Mouse (Mus musculus) embryonic facial prominence, embryonic 13.5 days (tissue): ENCODE measurements around the gene Stat1. TPM values are rescaled to one million over a fixed set of nuclear protein-coding genes. Genes with fewer than 3 reads are reported as not detected.

ENCODE experiments used
- ATAC-seq: fragments of 200-750 bp; cut with Nextera tagmentation; 2 replicates; pipeline ENCODE4 v1.8.0; 2017; ENCODE audit warnings: low read depth; ENCODE audit not compliant: insufficient number of reproducible peaks, insufficient read depth, low FRiP score, low TSS enrichment
- H3K27ac ChIP-seq: fragments of 300-500 bp; sonication (generic); 2 replicates; pipeline ENCODE4 v1.5.1; 2015; ENCODE audit warnings: moderate library complexity, mild to moderate bottlenecking, inconsistent platforms
- H3K27me3 ChIP-seq: fragments of 300-500 bp; sonication (generic); 2 replicates; pipeline ENCODE4 v1.6.1; 2015; ENCODE audit warnings: mild to moderate bottlenecking, inconsistent platforms
- H3K36me3 ChIP-seq: fragments of 300-500 bp; sonication (generic); 2 replicates; pipeline ENCODE4 v1.6.1; 2015; ENCODE audit warnings: mild to moderate bottlenecking, inconsistent platforms
- H3K4me1 ChIP-seq: fragments of 300-500 bp; sonication (generic); 2 replicates; pipeline ENCODE4 v1.6.1; 2015; ENCODE audit warnings: inconsistent platforms
- H3K4me2 ChIP-seq: fragments of 300-500 bp; sonication (generic); 2 replicates; pipeline ENCODE4 v1.6.1; 2015; ENCODE audit warnings: moderate library complexity, mild to moderate bottlenecking, inconsistent platforms
- H3K4me3 ChIP-seq: fragments of 300-500 bp; sonication (generic); 2 replicates; pipeline ENCODE4 v1.5.1; 2015; ENCODE audit warnings: mild to moderate bottlenecking, inconsistent platforms
- H3K9ac ChIP-seq: fragments of 300-500 bp; sonication (generic); 2 replicates; pipeline ENCODE4 v1.6.1; 2015; ENCODE audit warnings: mild to moderate bottlenecking, inconsistent platforms
- H3K9me3 ChIP-seq: fragments of 300-500 bp; sonication (generic); 2 replicates; pipeline ENCODE4 v1.6.1; 2016; ENCODE audit warnings: inconsistent platforms
- WGBS: fragments of 180-500 bp; shearing (Covaris S2); methylation state at CpG from one replicate; pipeline ENCODE4 v1.1.7; 2015; ENCODE audit warnings: mixed read lengths; 5-methylcytosine and 5-hydroxymethylcytosine counted together
- polyA plus RNA-seq: library from polyadenylated mRNA; unstranded; fragments of >200 nt; fragmentation: Nextera tagmentation; extraction: Ambion mirVana; gene quantifications from 2 replicates; pipeline ENCODE4 v1.2.1, GENCODE M21; 2015

Gene Stat1
- polyA plus RNA-seq, 1 experiment from 2014 or later = 14.9 TPM

- H3K36me3 ChIP-seq = no peaks in the 10 kb centered on the region
- H3K4me2 ChIP-seq = no peak overlapping the region
- H3K27ac ChIP-seq = peak overlapping the region; percentile 28; the same call in 1 of the 2 replicates
- no peak overlapping the region for H3K9ac ChIP-seq
- peaks cover 8% of the 10 kb centered on the region; the same call in 1 of the 2 replicates for H3K4me1 ChIP-seq
- no peaks in the 10 kb centered on the region for H3K9me3 ChIP-seq
- no peaks in the 10 kb centered on the region for H3K27me3 ChIP-seq
- WGBS = 73% methylated on average over 14 of the region's 14 CpGs
- ATAC-seq = no peak
- H3K4me3 ChIP-seq = no peak overlapping the region
These were observed 47.5 kb downstream of the Stat1 start for GRCm38 (mm10) chr1:52166652-52167220.

- Histone ChIP-seq H3K4me1 (peaks cover 4% of the 10 kb centered on the region; the same call in 1 of the 2 replicates), H3K4me3 (no peak overlapping the region), H3K27me3 (no peaks in the 10 kb centered on the region), H3K9me3 (no peaks in the 10 kb centered on the region), H3K27ac (no peak overlapping the region), H3K9ac (no peak overlapping the region), H3K36me3 (no peaks in the 10 kb centered on the region), H3K4me2 (no peak overlapping the region)
- ATAC-seq = peak; percentile 56; the same call in 1 of the 2 replicates
- WGBS = 9% methylated on average over 3 of the region's 3 CpGs
These were observed 50.8 kb downstream of the Stat1 start for GRCm38 (mm10) chr1:52170057-52170456.

- Histone ChIP-seq H3K27ac (no peak overlapping the region), H3K36me3 (no peaks in the 10 kb centered on the region), H3K27me3 (no peaks in the 10 kb centered on the region), H3K4me2 (no peak overlapping the region), H3K4me1 (peaks cover 4% of the 10 kb centered on the region; the same call in 1 of the 2 replicates), H3K9me3 (no peaks in the 10 kb centered on the region), H3K9ac (no peak overlapping the region), H3K4me3 (no peak overlapping the region)
- WGBS = 76% methylated on average over 7 of the region's 7 CpGs
- ATAC-seq = no peak
These were observed 51.5 kb downstream of the Stat1 start for GRCm38 (mm10) chr1:52170747-52171146.

GRCm38 (mm10) chr1:52171271-52171670 is 52.0 kb downstream of the Stat1 start:
- no peak overlapping the region for H3K27ac ChIP-seq
- no peak overlapping the region for H3K4me2 ChIP-seq
- no peaks in the 10 kb centered on the region for H3K9me3 ChIP-seq
- 74% methylated on average over 8 of the region's 8 CpGs for WGBS
- no peak overlapping the region for H3K9ac ChIP-seq
- no peaks in the 10 kb centered on the region for H3K36me3 ChIP-seq
- no peak overlapping the region for H3K4me3 ChIP-seq
- no peak for ATAC-seq
- no peaks in the 10 kb centered on the region for H3K27me3 ChIP-seq
- H3K4me1 ChIP-seq = peaks cover 4% of the 10 kb centered on the region; the same call in 1 of the 2 replicates

GRCm38 (mm10) chr1:52175321-52175720 is 56.1 kb downstream of the Stat1 start:
- H3K4me3 ChIP-seq = no peak overlapping the region
- H3K9ac ChIP-seq = no peak overlapping the region
- no peaks in the 10 kb centered on the region for H3K9me3 ChIP-seq
- 57% methylated on average over 5 of the region's 5 CpGs for WGBS
- no peak for ATAC-seq
- no peaks in the 10 kb centered on the region for H3K27me3 ChIP-seq
- no peaks in the 10 kb centered on the region for H3K36me3 ChIP-seq
- no peak overlapping the region for H3K27ac ChIP-seq
- no peaks in the 10 kb centered on the region for H3K4me1 ChIP-seq
- H3K4me2 ChIP-seq = no peak overlapping the region

- H3K9me3 ChIP-seq = no peaks in the 10 kb centered on the region
- H3K4me1 ChIP-seq = no peaks in the 10 kb centered on the region
- WGBS = 72% methylated on average over 3 of the region's 3 CpGs
- no peak overlapping the region for H3K4me2 ChIP-seq
- H3K27ac ChIP-seq = no peak overlapping the region
- H3K4me3 ChIP-seq = no peak overlapping the region
- no peak overlapping the region for H3K9ac ChIP-seq
- ATAC-seq = no peak
- no peaks in the 10 kb centered on the region for H3K36me3 ChIP-seq
- H3K27me3 ChIP-seq = no peaks in the 10 kb centered on the region
These were observed 56.7 kb downstream of the Stat1 start for GRCm38 (mm10) chr1:52175983-52176382.

GRCm38 (mm10) chr1:52176999-52177398 is 57.8 kb downstream of the Stat1 start:
- WGBS = 80% methylated on average over 2 of the region's 2 CpGs
- H3K27me3 ChIP-seq = no peaks in the 10 kb centered on the region
- H3K4me1 ChIP-seq = no peaks in the 10 kb centered on the region

GRCm38 (mm10) chr1:52179939-52180568 is 60.8 kb downstream of the Stat1 start:
- Histone ChIP-seq H3K27ac (no peak overlapping the region), H3K9ac (no peak overlapping the region), H3K36me3 (no peaks in the 10 kb centered on the region), H3K27me3 (no peaks in the 10 kb centered on the region), H3K4me1 (no peaks in the 10 kb centered on the region), H3K4me3 (no peak overlapping the region), H3K4me2 (no peak overlapping the region), H3K9me3 (no peaks in the 10 kb centered on the region)
- ATAC-seq = no peak
- WGBS = 91% methylated on average over 9 of the region's 9 CpGs

More at GRCm38 (mm10) chr1:52176999-52177398, 57.8 kb downstream of the Stat1 start:
- no peak overlapping the region for H3K9ac ChIP-seq
- no peaks in the 10 kb centered on the region for H3K9me3 ChIP-seq
- no peak for ATAC-seq
- no peak overlapping the region for H3K4me2 ChIP-seq
- H3K4me3 ChIP-seq = no peak overlapping the region
- H3K27ac ChIP-seq = no peak overlapping the region
- no peaks in the 10 kb centered on the region for H3K36me3 ChIP-seq

GRCm38 (mm10) chr1:52181994-52182393 is 62.8 kb downstream of the Stat1 start:
- Histone ChIP-seq H3K4me3 (no peak overlapping the region), H3K36me3 (no peaks in the 10 kb centered on the region), H3K9me3 (no peaks in the 10 kb centered on the region)

GRCm38 (mm10) chr1:52182992-52183391 is 63.8 kb downstream of the Stat1 start:
- Histone ChIP-seq H3K9ac (no peak overlapping the region), H3K9me3 (no peaks in the 10 kb centered on the region), H3K4me1 (no peaks in the 10 kb centered on the region), H3K27me3 (no peaks in the 10 kb centered on the region), H3K4me2 (no peak overlapping the region), H3K36me3 (no peaks in the 10 kb centered on the region), H3K27ac (no peak overlapping the region), H3K4me3 (no peak overlapping the region)
- 95% methylated on average over 2 of the region's 2 CpGs for WGBS
- no peak for ATAC-seq

More at GRCm38 (mm10) chr1:52181994-52182393, 62.8 kb downstream of the Stat1 start:
- Histone ChIP-seq H3K9ac (no peak overlapping the region), H3K4me1 (no peaks in the 10 kb centered on the region), H3K27me3 (no peaks in the 10 kb centered on the region), H3K4me2 (no peak overlapping the region), H3K27ac (no peak overlapping the region)
- ATAC-seq = no peak
